Mouse (Mus musculus): ENCODE data around the gene Cd276. TPM values are rescaled to one million over a fixed set of nuclear protein-coding genes. Genes with fewer than 3 reads are reported as not detected.

Cd276 gene
- polyA plus RNA-seq, 1 experiment from 2014 or later: 42.8 TPM

DNA sequence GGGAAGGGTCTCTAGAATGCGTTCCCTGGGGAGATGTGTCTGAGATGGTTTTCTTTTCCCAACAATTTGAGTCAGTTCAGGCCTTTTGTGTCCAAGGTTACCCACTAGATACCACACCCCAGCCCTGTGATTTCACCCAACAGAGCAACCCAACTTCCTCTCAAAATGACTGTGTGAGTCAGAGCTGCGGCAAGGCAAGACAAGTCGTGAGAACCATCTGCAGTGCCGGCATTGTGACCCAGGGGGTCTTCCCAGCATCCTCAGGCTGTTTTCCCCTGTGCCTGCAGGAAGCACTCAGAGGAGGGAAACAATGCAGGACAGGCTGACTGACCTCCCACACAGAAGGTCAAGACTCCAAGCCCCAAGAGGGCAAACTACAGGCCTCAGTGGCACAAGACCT is 6.3 kb downstream of the Cd276 start:
- DNase-seq (ENCODE audit: low spot score): no peak
- ATAC-seq (replicated peaks; ENCODE audit: insufficient number of reproducible peaks, low FRiP score, low TSS enrichment, low read depth): no peak
- H3K4me2 ChIP-seq (ENCODE audit: low read depth, low read length): no peak overlapping the region
- no peak overlapping the region for H3K9ac ChIP-seq (replicated peaks; ENCODE audit: low read length)
- no peaks in the 10 kb centered on the region for H3K9me3 ChIP-seq (replicated peaks; ENCODE audit: control insufficient read depth, low read length)
- H3K4me3 ChIP-seq (ENCODE audit: low read depth, low read length): no peak overlapping the region
- no peaks in the 10 kb centered on the region for H3K36me3 ChIP-seq (replicated peaks; ENCODE audit: control insufficient read depth, insufficient read depth, low read depth, low read length)
- no peaks in the 10 kb centered on the region for H3K4me1 ChIP-seq (ENCODE audit: control insufficient read depth, insufficient read depth, low read length)
- H3K27me3 ChIP-seq (ENCODE audit: control insufficient read depth, insufficient read depth, low read length): no peaks in the 10 kb centered on the region
- 37% methylated on average over 4 of the region's 4 CpGs for WGBS
- no peak overlapping the region for H3K27ac ChIP-seq (replicated peaks; ENCODE audit: low read depth, low read length)

DNA sequence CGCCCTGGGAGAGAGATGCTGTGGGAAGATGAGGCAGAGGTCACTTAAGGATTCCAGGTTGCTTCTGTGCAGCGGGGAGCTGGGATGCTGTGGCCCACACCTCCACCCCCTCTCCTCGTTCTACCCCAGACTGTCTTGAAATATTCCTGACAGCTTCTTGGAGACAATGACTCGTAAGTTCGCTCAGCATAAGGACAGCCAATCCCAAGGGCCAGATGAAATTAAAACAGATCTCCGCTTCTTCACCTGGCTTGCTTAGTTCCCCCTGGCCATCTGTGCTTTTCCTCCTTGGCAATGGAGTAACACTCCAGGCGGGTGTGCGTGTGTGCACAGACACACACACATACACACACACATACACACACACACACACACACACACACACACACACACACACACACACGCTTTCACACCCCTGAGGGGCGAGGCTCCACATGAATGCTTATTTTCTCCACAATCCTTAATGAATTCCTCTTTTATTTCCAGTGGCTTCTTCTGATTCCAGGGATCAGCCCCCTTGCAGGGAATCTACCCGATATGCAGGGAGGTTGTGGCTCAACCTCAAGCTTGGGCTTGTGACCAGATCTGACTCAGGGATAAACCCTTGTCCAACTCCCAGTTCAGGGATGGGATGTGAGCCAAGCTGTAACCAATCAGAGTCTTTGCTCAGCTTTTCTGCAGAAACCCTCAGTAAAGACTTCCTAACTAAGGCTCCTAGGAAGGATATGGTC is 8.4 kb downstream of the Cd276 start:
- 89% methylated on average over 10 of the region's 11 CpGs for whole genome bisulfite sequencing
- no peaks in the 10 kb centered on the region for H3K36me3 ChIP-seq (replicated peaks; ENCODE audit: control insufficient read depth, insufficient read depth, low read depth, low read length)
- no peak overlapping the region for H3K4me3 ChIP-seq (ENCODE audit: low read depth, low read length)
- H3K9me3 ChIP-seq (replicated peaks; ENCODE audit: control insufficient read depth, low read length): no peaks in the 10 kb centered on the region
- no peak overlapping the region for H3K27ac ChIP-seq (replicated peaks; ENCODE audit: low read depth, low read length)
- H3K4me2 ChIP-seq (ENCODE audit: low read depth, low read length): no peak overlapping the region
- no peak overlapping the region for H3K9ac ChIP-seq (replicated peaks; ENCODE audit: low read length)
- no peaks in the 10 kb centered on the region for H3K27me3 ChIP-seq (ENCODE audit: control insufficient read depth, insufficient read depth, low read length)
- peaks cover 2% of the 10 kb centered on the region; the same call in 1 of the 2 replicates for H3K4me1 ChIP-seq (ENCODE audit: control insufficient read depth, insufficient read depth, low read length)
- ATAC-seq (replicated peaks; ENCODE audit: insufficient number of reproducible peaks, low FRiP score, low TSS enrichment, low read depth) (no peak), DNase-seq (ENCODE audit: low spot score) (no peak)

DNA sequence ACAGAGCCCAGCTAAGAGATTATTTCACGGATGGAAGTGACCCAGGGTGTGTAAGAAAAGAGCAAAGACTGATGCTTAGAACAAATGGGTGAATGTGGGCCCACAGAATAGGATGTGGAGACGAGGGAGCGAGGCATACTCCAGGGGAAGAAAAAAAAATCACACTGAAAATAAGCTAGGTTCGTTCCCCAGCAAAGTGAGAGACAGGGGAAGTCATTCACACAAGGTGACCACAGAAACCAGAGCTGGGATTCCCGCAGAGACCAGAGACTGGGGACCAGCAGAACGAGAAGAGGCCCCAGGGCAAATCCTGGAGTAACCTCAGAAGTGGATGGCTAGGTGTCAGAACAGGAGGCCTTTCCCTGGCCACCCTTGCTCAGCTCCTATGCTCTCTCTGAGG is 9.8 kb downstream of the Cd276 start:
- Histone ChIP-seq H3K4me2 (ENCODE audit: low read depth, low read length) (no peak overlapping the region), H3K27me3 (ENCODE audit: control insufficient read depth, insufficient read depth, low read length) (no peaks in the 10 kb centered on the region), H3K9ac (replicated peaks; ENCODE audit: low read length) (no peak overlapping the region), H3K4me1 (ENCODE audit: control insufficient read depth, insufficient read depth, low read length) (peaks cover 3% of the 10 kb centered on the region; the same call in 1 of the 2 replicates), H3K36me3 (replicated peaks; ENCODE audit: control insufficient read depth, insufficient read depth, low read depth, low read length) (no peaks in the 10 kb centered on the region), H3K27ac (replicated peaks; ENCODE audit: low read depth, low read length) (no peak overlapping the region), H3K4me3 (ENCODE audit: low read depth, low read length) (no peak overlapping the region), H3K9me3 (replicated peaks; ENCODE audit: control insufficient read depth, low read length) (no peaks in the 10 kb centered on the region)
- no peak for DNase-seq (ENCODE audit: low spot score)
- WGBS: 61% methylated on average over 6 of the region's 6 CpGs
- no peak for ATAC-seq (replicated peaks; ENCODE audit: insufficient number of reproducible peaks, low FRiP score, low TSS enrichment, low read depth)

DNA sequence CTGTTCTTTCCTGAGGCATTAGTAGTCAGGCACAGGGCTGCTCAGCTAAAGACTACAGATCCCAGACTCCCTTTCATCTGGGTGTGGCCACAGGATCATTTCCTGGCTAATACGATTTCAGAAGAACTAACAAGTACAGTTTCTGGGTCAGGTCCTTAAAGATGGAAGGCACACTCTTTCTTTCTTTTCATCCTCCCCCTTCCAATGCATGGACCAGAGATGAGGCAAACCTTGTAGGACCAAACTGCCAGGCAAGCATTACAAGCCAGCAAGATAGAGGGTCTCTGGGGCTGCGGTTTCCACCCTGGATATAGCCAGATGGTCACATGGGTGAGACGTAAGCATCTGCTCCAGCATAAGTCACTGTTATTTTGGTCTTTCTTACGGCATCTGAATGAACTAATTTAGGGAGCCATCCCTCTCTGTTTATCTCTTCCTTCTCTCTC is 10.3 kb downstream of the Cd276 start:
- WGBS: 66% methylated on average over 4 of the region's 4 CpGs
- H3K9me3 ChIP-seq (replicated peaks; ENCODE audit: control insufficient read depth, low read length): no peaks in the 10 kb centered on the region
- no peaks in the 10 kb centered on the region for H3K36me3 ChIP-seq (replicated peaks; ENCODE audit: control insufficient read depth, insufficient read depth, low read depth, low read length)
- no peak overlapping the region for H3K4me3 ChIP-seq (ENCODE audit: low read depth, low read length)
- ATAC-seq (replicated peaks; ENCODE audit: insufficient number of reproducible peaks, low FRiP score, low TSS enrichment, low read depth) (no peak), DNase-seq (ENCODE audit: low spot score) (no peak)
- H3K4me1 ChIP-seq (ENCODE audit: control insufficient read depth, insufficient read depth, low read length): peaks cover 3% of the 10 kb centered on the region; the same call in 1 of the 2 replicates
- no peak overlapping the region for H3K4me2 ChIP-seq (ENCODE audit: low read depth, low read length)
- no peak overlapping the region for H3K9ac ChIP-seq (replicated peaks; ENCODE audit: low read length)
- H3K27me3 ChIP-seq (ENCODE audit: control insufficient read depth, insufficient read depth, low read length): no peaks in the 10 kb centered on the region
- no peak overlapping the region for H3K27ac ChIP-seq (replicated peaks; ENCODE audit: low read depth, low read length)

DNA sequence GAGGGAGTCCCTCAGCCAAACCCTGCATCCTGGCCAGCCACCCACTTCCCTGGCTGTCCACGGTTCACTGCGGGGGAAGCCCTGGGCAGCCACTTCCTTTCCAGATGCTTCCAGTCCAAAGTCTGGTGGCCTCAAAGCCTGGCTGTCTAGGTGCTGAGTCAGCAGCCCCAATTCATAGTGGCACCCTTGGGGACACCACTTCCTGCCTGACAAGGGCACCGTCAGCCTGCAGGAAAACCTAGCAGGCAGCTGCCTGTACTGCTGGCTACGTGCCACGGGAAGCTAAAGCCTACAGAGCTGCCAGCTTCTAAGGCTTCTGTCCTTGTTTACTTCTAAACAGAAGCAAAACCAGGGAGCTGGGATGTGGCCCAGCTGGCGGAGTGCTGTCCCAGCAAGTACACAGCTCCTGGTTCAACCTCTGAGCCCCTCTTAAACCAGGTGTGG is 13.3 kb downstream of the Cd276 start:
- Histone ChIP-seq H3K27me3 (ENCODE audit: control insufficient read depth, insufficient read depth, low read length) (no peaks in the 10 kb centered on the region), H3K4me1 (ENCODE audit: control insufficient read depth, insufficient read depth, low read length) (peaks cover 3% of the 10 kb centered on the region; the same call in 1 of the 2 replicates), H3K9me3 (replicated peaks; ENCODE audit: control insufficient read depth, low read length) (no peaks in the 10 kb centered on the region), H3K36me3 (replicated peaks; ENCODE audit: control insufficient read depth, insufficient read depth, low read depth, low read length) (no peaks in the 10 kb centered on the region; the same call in 1 of the 2 replicates), H3K27ac (replicated peaks; ENCODE audit: low read depth, low read length) (no peak overlapping the region), H3K9ac (replicated peaks; ENCODE audit: low read length) (no peak overlapping the region), H3K4me2 (ENCODE audit: low read depth, low read length) (no peak overlapping the region), H3K4me3 (ENCODE audit: low read depth, low read length) (no peak overlapping the region)
- peak; percentile 18 for DNase-seq (ENCODE audit: low spot score)
- ATAC-seq (replicated peaks; ENCODE audit: insufficient number of reproducible peaks, low FRiP score, low TSS enrichment, low read depth): no peak
- 61% methylated on average over 6 of the region's 6 CpGs for WGBS

DNA sequence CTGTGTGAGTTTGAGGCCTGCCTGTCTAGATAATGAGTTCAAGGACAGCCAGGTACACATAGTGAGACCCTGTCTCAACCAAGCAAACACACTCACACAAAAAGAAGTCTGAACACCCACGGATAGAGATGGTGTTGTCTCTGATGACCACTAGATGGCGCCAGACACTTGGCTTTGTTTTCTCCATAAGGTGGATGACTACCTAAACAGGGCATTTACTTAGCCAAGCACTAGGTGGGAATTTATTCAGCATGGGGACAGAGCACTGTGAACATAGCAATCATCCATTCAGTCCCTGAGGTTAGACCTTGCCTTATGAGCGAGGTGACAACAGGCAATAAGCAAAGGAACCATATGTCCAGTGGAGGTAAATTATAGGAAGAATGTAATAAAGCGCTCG is 15.4 kb downstream of the Cd276 start:
- peak; percentile 79 for DNase-seq (ENCODE audit: low spot score)
- 48% methylated on average over 5 of the region's 5 CpGs for WGBS
- peaks cover 3% of the 10 kb centered on the region; the same call in 1 of the 2 replicates for H3K4me1 ChIP-seq (ENCODE audit: control insufficient read depth, insufficient read depth, low read length)
- H3K27ac ChIP-seq (replicated peaks; ENCODE audit: low read depth, low read length): no peak overlapping the region
- no peaks in the 10 kb centered on the region for H3K27me3 ChIP-seq (ENCODE audit: control insufficient read depth, insufficient read depth, low read length)
- no peaks in the 10 kb centered on the region for H3K9me3 ChIP-seq (replicated peaks; ENCODE audit: control insufficient read depth, low read length)
- H3K4me3 ChIP-seq (ENCODE audit: low read depth, low read length): no peak overlapping the region
- H3K4me2 ChIP-seq (ENCODE audit: low read depth, low read length): no peak overlapping the region
- ATAC-seq (replicated peaks; ENCODE audit: insufficient number of reproducible peaks, low FRiP score, low TSS enrichment, low read depth): no peak
- H3K36me3 ChIP-seq (replicated peaks; ENCODE audit: control insufficient read depth, insufficient read depth, low read depth, low read length): no peaks in the 10 kb centered on the region; the same call in none of the 2 replicates
- H3K9ac ChIP-seq (replicated peaks; ENCODE audit: low read length): no peak overlapping the region

DNA sequence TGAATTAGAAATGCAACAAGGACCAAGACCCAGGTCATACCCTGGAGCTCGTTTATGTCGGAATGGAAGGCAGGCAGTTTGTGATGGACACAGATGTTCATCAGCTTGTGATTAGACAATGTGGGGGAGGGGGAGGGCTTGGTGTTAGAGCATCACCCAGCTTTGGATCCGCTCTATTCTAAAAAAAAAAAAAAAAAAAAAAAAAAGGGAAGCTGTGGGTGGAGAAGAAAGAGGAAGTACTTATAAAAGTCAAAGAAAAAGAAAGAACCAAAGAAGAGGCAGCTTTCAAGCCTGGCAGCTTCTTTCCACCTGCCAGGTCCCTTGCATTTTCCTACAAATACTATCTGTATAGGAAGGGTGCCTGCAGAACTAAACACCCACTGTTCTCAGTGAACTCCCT is 17.5 kb downstream of the Cd276 start:
- Histone ChIP-seq H3K27ac (replicated peaks; ENCODE audit: low read depth, low read length) (no peak overlapping the region), H3K36me3 (replicated peaks; ENCODE audit: control insufficient read depth, insufficient read depth, low read depth, low read length) (no peaks in the 10 kb centered on the region; the same call in none of the 2 replicates), H3K4me1 (ENCODE audit: control insufficient read depth, insufficient read depth, low read length) (peaks cover 3% of the 10 kb centered on the region; the same call in 1 of the 2 replicates), H3K27me3 (ENCODE audit: control insufficient read depth, insufficient read depth, low read length) (no peaks in the 10 kb centered on the region), H3K9me3 (replicated peaks; ENCODE audit: control insufficient read depth, low read length) (no peaks in the 10 kb centered on the region), H3K9ac (replicated peaks; ENCODE audit: low read length) (no peak overlapping the region), H3K4me3 (ENCODE audit: low read depth, low read length) (no peak overlapping the region), H3K4me2 (ENCODE audit: low read depth, low read length) (no peak overlapping the region)
- ATAC-seq (replicated peaks; ENCODE audit: insufficient number of reproducible peaks, low FRiP score, low TSS enrichment, low read depth) (no peak), DNase-seq (ENCODE audit: low spot score) (no peak)
- WGBS: 71% methylated on average over 3 of the region's 3 CpGs

DNA sequence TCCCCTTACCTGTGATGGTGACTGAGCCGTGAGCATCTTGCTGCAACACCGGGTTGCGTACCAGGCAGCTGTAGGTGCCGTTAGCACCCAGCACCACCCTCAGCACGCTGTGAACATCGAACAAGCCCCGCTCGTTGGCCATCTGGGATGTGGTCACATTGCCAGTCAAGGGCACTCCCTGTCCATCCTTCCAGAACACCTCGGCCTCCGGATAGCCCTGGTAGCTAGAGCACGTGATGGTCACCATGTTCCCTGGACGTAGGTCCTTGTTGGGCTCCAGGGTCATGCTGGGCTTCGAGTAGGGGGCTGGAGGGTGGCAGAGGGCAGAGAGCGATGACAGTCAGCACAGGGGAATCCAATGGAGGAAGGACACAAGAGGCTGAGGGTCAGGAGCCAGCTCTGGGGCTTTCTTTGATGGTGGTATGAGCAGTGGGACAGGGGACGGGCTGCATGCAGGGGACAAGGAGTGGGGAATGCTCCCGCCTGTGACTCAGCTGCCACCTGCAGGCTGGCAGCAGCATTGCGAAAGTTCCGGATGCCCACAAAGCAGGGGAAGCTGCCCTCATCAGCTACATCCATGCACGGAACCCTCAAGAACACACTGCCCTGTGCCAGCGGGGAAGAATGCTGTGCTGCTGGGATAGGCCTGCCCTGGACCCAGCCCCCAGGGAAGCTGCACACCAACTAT is 19.6 kb downstream of the Cd276 start:
- 79% methylated on average over 20 of the region's 20 CpGs for WGBS
- Histone ChIP-seq H3K9me3 (replicated peaks; ENCODE audit: control insufficient read depth, low read length) (no peaks in the 10 kb centered on the region), H3K4me3 (ENCODE audit: low read depth, low read length) (no peak overlapping the region), H3K27me3 (ENCODE audit: control insufficient read depth, insufficient read depth, low read length) (no peaks in the 10 kb centered on the region), H3K9ac (replicated peaks; ENCODE audit: low read length) (no peak overlapping the region), H3K4me1 (ENCODE audit: control insufficient read depth, insufficient read depth, low read length) (no peaks in the 10 kb centered on the region), H3K27ac (replicated peaks; ENCODE audit: low read depth, low read length) (no peak overlapping the region), H3K36me3 (replicated peaks; ENCODE audit: control insufficient read depth, insufficient read depth, low read depth, low read length) (no peaks in the 10 kb centered on the region; the same call in none of the 2 replicates), H3K4me2 (ENCODE audit: low read depth, low read length) (no peak overlapping the region)
- DNase-seq (ENCODE audit: low spot score) (peak; percentile 56), ATAC-seq (replicated peaks; ENCODE audit: insufficient number of reproducible peaks, low FRiP score, low TSS enrichment, low read depth) (peak; percentile 44; the same call in 1 of the 2 replicates)

Measured in embryonic facial prominence, embryonic 11.5 days (tissue).